Mouse (Mus musculus): ENCODE measurements at regions not wholly inside any gene's neighbourhood (a gene's known extent, or its start where the extent isn't known, plus 50 kb on each side); places are given as distances from the start of the nearest gene placed in this dataset.

DNA sequence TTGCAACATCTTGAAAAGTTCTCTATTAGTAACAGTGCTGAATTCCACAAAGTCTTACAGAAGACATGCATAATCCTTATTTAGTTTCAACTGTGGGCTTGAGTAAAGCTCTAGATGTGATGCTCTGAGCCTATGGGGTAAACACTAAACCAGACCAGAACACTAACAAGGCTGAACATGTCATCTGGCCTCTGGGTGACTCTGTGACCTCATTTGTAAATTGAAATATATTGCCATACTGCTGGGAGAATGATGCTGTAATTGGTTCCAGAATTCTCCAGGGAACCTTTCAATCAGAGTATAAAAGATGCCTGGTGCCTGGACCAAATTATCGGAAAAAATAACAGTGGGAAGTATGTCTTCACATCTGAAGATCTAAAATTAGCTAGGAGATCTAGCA, 309.9 kb upstream of the Megf9 start:
- H3K27me3 ChIP-seq = no peaks in the 10 kb centered on the region
- ATAC-seq (no peak), DNase-seq (ENCODE audit: low read depth, low spot score) (no peak)
- POLR2A ChIA-PET = no interaction called here
- CTCF ChIA-PET = no interaction called here
- in situ Hi-C loops (cut with MboI; ENCODE audit: low pct_unique_long_range_greater_than_20kb) = no loop called here
- TF ChIP-seq CTCF (IDR thresholded peaks at IDR 0.05) = no peak

DNA sequence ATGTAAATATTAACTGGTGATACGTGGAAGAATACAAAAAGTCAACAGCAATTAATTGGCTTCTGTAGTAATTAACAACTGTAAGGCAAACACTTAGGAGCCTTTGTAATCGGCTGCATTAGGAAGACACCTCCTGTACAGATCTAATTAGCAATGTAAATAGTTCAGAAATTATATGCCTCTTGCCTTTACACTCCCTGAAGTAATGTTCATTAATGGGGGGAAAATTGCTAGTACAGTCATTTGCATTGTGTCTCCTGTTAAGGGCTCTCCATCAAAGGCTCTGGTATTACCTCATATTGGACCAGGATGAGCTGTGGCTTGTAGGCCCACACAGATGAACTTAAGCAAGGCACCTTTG, 276.1 kb upstream of the Megf9 start:
- no peak for ATAC-seq
- no peak for DNase-seq (ENCODE audit: low read depth, low spot score)
- no peaks in the 10 kb centered on the region for H3K27me3 ChIP-seq
- POLR2A ChIA-PET = no interaction called here
- CTCF ChIA-PET = interaction anchor here (1.3 kb wide), 1 partner anchor 25 kb away, joined by 3 read pairs; no protein-coding TSS in a partner anchor
- in situ Hi-C loops (cut with MboI; ENCODE audit: low pct_unique_long_range_greater_than_20kb) = no loop called here
- TF ChIP-seq CTCF (IDR thresholded peaks at IDR 0.05) = no peak

- DNase-seq (ENCODE audit: low read depth, low spot score) (no peak), ATAC-seq (no peak)
- in situ Hi-C loops (cut with MboI; ENCODE audit: low pct_unique_long_range_greater_than_20kb) = no loop called here
- CTCF ChIA-PET = interaction anchor here (1.3 kb wide), 1 partner anchor 25 kb away, joined by 3 read pairs; no protein-coding TSS in a partner anchor
- TF ChIP-seq CTCF (IDR thresholded peaks at IDR 0.05) = no peak
- POLR2A ChIA-PET = no interaction called here
- no peaks in the 10 kb centered on the region for H3K27me3 ChIP-seq
These were observed 275.6 kb upstream of the Megf9 start for GRCm38 (mm10) chr4:70810311-70810955.

DNA sequence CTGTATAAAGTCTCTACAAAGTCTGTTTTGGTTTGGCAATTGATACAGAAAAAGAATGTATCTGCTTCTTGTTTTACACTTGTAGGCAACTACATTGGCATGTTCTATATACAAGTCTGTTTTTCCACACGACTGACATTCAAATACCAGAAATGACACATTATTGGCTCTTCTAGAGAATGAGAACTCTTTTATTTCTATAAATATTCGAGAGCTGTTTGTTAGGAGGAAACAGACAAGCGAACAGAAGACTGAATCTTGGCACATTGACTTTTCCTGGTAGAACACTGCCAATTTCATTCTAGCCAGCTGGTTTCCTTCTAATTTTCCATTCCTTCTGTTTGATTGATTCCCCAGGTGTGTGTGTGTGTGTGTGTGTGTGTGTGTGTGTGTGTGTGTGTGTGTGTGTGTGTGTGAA, 270.1 kb upstream of the Megf9 start:
- ChIA-PET CTCF (no interaction called here), POLR2A (interaction anchor here (0.7 kb wide), 1 partner anchor 118 kb away, joined by 5 read pairs; no protein-coding TSS in a partner anchor)
- no peaks in the 10 kb centered on the region for H3K27me3 ChIP-seq
- DNase-seq (ENCODE audit: low read depth, low spot score) (no peak), ATAC-seq (no peak)
- in situ Hi-C loops (cut with MboI; ENCODE audit: low pct_unique_long_range_greater_than_20kb) = no loop called here
- no peak for TF ChIP-seq CTCF (IDR thresholded peaks at IDR 0.05)

DNA sequence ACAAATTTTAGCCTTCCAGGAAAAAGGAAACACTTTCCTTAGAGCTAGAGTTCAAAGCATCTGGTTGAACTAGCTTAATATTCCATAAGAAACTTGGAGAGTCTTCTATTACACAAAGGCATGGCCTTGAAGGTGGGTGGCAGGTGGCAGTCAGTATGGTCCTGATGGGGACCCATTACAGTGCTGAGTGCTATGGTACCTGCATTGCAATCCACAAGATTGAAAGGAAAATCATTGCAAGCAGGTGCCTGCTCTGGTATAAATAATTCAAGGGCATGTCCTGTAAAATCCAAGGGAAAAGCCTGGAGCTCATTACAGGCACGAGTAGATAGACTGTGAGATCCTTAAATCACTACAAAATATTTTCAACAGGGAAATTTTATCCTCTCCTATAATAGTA, 263.7 kb upstream of the Megf9 start:
- in situ Hi-C loops (cut with MboI; ENCODE audit: low pct_unique_long_range_greater_than_20kb) = no loop called here
- ChIA-PET POLR2A (no interaction called here), CTCF (interaction anchor here (1.2 kb wide), 1 partner anchor 15 kb away, joined by 3 read pairs; no protein-coding TSS in a partner anchor)
- ATAC-seq = no peak
- no peak for DNase-seq (ENCODE audit: low read depth, low spot score)
- H3K27me3 ChIP-seq = no peaks in the 10 kb centered on the region
- TF ChIP-seq CTCF (IDR thresholded peaks at IDR 0.05) = no peak

GRCm38 (mm10) chr4:70797935-70798334, 263.1 kb upstream of the Megf9 start:
- in situ Hi-C loops (cut with MboI; ENCODE audit: low pct_unique_long_range_greater_than_20kb) = no loop called here
- no peak for DNase-seq (ENCODE audit: low read depth, low spot score)
- ChIA-PET CTCF (interaction anchor here (1.2 kb wide), 1 partner anchor 14 kb away, joined by 3 read pairs; no protein-coding TSS in a partner anchor), POLR2A (no interaction called here)
- no peaks in the 10 kb centered on the region for H3K27me3 ChIP-seq
- ATAC-seq = no peak
- TF ChIP-seq CTCF (IDR thresholded peaks at IDR 0.05) = no peak

DNA sequence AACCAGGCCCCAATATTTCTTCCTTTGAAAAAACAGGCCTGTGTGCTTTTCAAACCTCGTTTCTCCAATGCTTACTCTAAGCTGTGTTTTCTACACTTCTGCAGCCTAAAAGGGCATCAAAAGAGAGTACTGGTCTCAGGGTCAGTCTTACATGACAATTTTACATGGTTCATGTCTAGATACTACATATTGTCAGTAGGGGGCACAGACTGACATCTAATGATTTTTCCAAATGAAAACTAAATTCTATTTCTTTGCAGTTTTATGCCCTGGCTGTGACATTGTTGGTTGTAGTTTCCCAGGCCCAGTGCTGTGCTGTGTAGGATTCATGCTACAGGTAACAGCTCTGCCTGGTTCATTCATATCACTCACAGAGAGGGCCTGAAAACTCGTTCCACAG, 248.7 kb upstream of the Megf9 start:
- ChIA-PET POLR2A (no interaction called here), CTCF (interaction anchor here (0.8 kb wide), 1 partner anchor 14 kb away, joined by 3 read pairs; no protein-coding TSS in a partner anchor)
- DNase-seq (ENCODE audit: low read depth, low spot score) = no peak
- TF ChIP-seq CTCF (IDR thresholded peaks at IDR 0.05) = no peak
- no peak for ATAC-seq
- in situ Hi-C loops (cut with MboI; ENCODE audit: low pct_unique_long_range_greater_than_20kb) = no loop called here
- no peaks in the 10 kb centered on the region for H3K27me3 ChIP-seq

- no peak for TF ChIP-seq CTCF (IDR thresholded peaks at IDR 0.05)
- ChIA-PET CTCF (no interaction called here), POLR2A (no interaction called here)
- in situ Hi-C loops (cut with MboI; ENCODE audit: low pct_unique_long_range_greater_than_20kb) = no loop called here
- no peak for DNase-seq (ENCODE audit: low read depth, low spot score)
- H3K27me3 ChIP-seq = no peaks in the 10 kb centered on the region
- no peak for ATAC-seq
These were observed 246.8 kb upstream of the Megf9 start for GRCm38 (mm10) chr4:70781591-70781990.

- ChIA-PET CTCF (no interaction called here), POLR2A (no interaction called here)
- in situ Hi-C loops (cut with MboI; ENCODE audit: low pct_unique_long_range_greater_than_20kb) = no loop called here
- DNase-seq (ENCODE audit: low read depth, low spot score) (no peak), ATAC-seq (no peak)
- no peaks in the 10 kb centered on the region for H3K27me3 ChIP-seq
- TF ChIP-seq CTCF (IDR thresholded peaks at IDR 0.05) = no peak
These were observed 241.5 kb upstream of the Megf9 start for GRCm38 (mm10) chr4:70776273-70776672.

GRCm38 (mm10) chr4:70743425-70743824, 208.6 kb upstream of the Megf9 start:
- ChIA-PET CTCF (no interaction called here), POLR2A (no interaction called here)
- in situ Hi-C loops (cut with MboI; ENCODE audit: low pct_unique_long_range_greater_than_20kb) = no loop called here
- H3K27me3 ChIP-seq = no peaks in the 10 kb centered on the region
- ATAC-seq (no peak), DNase-seq (ENCODE audit: low read depth, low spot score) (no peak)
- no peak for TF ChIP-seq CTCF (IDR thresholded peaks at IDR 0.05)

DNA sequence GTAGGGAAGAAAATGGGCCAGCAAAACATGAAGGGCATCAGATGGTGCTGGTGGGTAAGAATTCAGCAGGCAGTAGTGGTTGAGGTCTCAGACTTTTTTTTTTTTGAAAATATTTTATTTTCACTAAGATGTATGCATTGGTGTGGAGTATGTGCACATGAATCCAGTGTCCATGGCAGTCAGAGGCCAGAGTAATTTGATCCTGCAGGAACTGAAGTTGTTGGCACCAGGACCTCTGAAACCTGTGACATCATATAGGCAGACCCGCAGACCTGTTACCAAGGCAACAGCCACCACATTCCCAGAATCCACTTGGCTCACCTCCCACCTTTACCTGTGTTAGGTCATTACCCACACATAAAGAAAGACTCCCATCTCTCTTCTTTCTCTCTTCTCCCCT, 207.2 kb upstream of the Megf9 start:
- ATAC-seq (no peak), DNase-seq (ENCODE audit: low read depth, low spot score) (no peak)
- ChIA-PET CTCF (no interaction called here), POLR2A (no interaction called here)
- H3K27me3 ChIP-seq = no peaks in the 10 kb centered on the region
- no peak for TF ChIP-seq CTCF (IDR thresholded peaks at IDR 0.05)
- in situ Hi-C loops (cut with MboI; ENCODE audit: low pct_unique_long_range_greater_than_20kb) = no loop called here

- in situ Hi-C loops (cut with MboI; ENCODE audit: low pct_unique_long_range_greater_than_20kb) = no loop called here
These were observed 206.3 kb upstream of the Megf9 start for GRCm38 (mm10) chr4:70741121-70741520.

More at GRCm38 (mm10) chr4:70741121-70741520, 206.3 kb upstream of the Megf9 start:
- ChIA-PET POLR2A (no interaction called here), CTCF (no interaction called here)
- no peak for ATAC-seq
- no peaks in the 10 kb centered on the region for H3K27me3 ChIP-seq
- no peak for DNase-seq (ENCODE audit: low read depth, low spot score)
- no peak for TF ChIP-seq CTCF (IDR thresholded peaks at IDR 0.05)
